Comparison of ENCODE assay signal across 16 mouse cellular contexts in genomic region chr5:108076241-108076640, GRCm38 (mm10). TPM values are rescaled to one million over a fixed set of nuclear protein-coding genes. Genes with fewer than 3 reads are reported as not detected.
DNase-seq lines count a peak whose midpoint lies in the region; TF ChIP-seq lines count a peak whose summit lies in the region.
"Had no signal": no experiment of that assay in that cellular context is flagged by ENCODE, and none has a peak within 500 bp of the region (broad histone marks: within the 10 kb centered on the region; RNA-seq: fewer than 3 reads in every experiment).

No protein-coding gene starts in this region.

- peak overlapping the region; percentile 100 for H3K27ac ChIP-seq in ES-Bruce4 (ENCODE audit: insufficient read depth, low read length)
- H3K27ac ChIP-seq: embryonic facial prominence, embryonic 13.5 days; forebrain, embryonic 12.5 days; hindbrain, embryonic 10.5 days; hindbrain, embryonic 14.5 days had no signal

- no peaks in the 10 kb centered on the region for H3K9me3 ChIP-seq in E14TG2a.4 (ENCODE audit: low read length)
- H3K9me3 ChIP-seq in ES-Bruce4 (replicated peaks; ENCODE audit: control insufficient read depth, insufficient read depth, low read length, poor library complexity, severe bottlenecking), result 0 out of 2 replicates have a peak, but pooled peaks cover 3% of the 10 kb centered on the region
- H3K9me3 ChIP-seq: embryonic facial prominence, embryonic 13.5 days; forebrain, embryonic 12.5 days; hindbrain, embryonic 10.5 days had no signal

- no peak for TF ChIP-seq EP300 in ES-Bruce4 (IDR thresholded peaks at IDR 0.05; ENCODE audit: insufficient read depth, low read depth, low read length)

- H3K9ac ChIP-seq in ES-Bruce4 (ENCODE audit: low read depth, poor library complexity, severe bottlenecking), result peak overlapping the region; percentile 52
- H3K9ac ChIP-seq: embryonic facial prominence, embryonic 13.5 days; forebrain, embryonic 12.5 days; heart, embryonic 12.5 days; hindbrain, embryonic 14.5 days had no signal

- TF ChIP-seq CTCF in E14TG2a.4 (conservative IDR thresholded peaks at IDR 0.05; ENCODE audit: low read length), result no peak
- TF ChIP-seq CTCF in ES-Bruce4 (IDR thresholded peaks at IDR 0.05; ENCODE audit: low read depth, low read length), result no peak

- H3K4me3 ChIP-seq in E14TG2a.4 (replicated peaks; ENCODE audit: low read length) (peak overlapping the region; percentile 68), ES-Bruce4 (ENCODE audit: low read depth, low read length) (no peak overlapping the region)
- H3K4me3 ChIP-seq: embryonic facial prominence, embryonic 13.5 days; forebrain, embryonic 12.5 days; heart, embryonic 12.5 days; hindbrain, embryonic 10.5 days had no signal

- DNase-seq in ZHBTc4 (ENCODE audit: low read depth, low spot score), result peak; percentile 74
- peak; percentile 3 for DNase-seq in splenic B cell, adult 2 months (ENCODE audit: low read depth, low spot score)
- DNase-seq in thymus, postnatal 0 days (ENCODE audit: low spot score), result no peak
- DNase-seq in right cerebral cortex, postnatal 14 days, result no peak
- DNase-seq: adrenal gland, postnatal 10 days; cerebellum, adult 11-12 months; cerebellum, adult 9-10 months; cerebellum, postnatal 36 days; gastrocnemius, postnatal 14 days had no signal

- TF ChIP-seq POLR2A in ES-Bruce4 (IDR thresholded peaks at IDR 0.05; ENCODE audit: insufficient read depth, low read length), result no peak

- H3K4me1 ChIP-seq in E14TG2a.4 (replicated peaks; ENCODE audit: low read depth, low read length), result peaks cover 81% of the 10 kb centered on the region
- H3K4me1 ChIP-seq in ES-Bruce4 (ENCODE audit: control insufficient read depth, insufficient read depth, low read length), result peaks cover 3% of the 10 kb centered on the region
- H3K4me1 ChIP-seq: embryonic facial prominence, embryonic 13.5 days; forebrain, embryonic 12.5 days; heart, embryonic 12.5 days; hindbrain, embryonic 10.5 days had no signal

- H3K36me3 ChIP-seq in E14TG2a.4 (ENCODE audit: insufficient read depth, low read length), result peaks cover 81% of the 10 kb centered on the region
- H3K36me3 ChIP-seq in ES-Bruce4 (ENCODE audit: control insufficient read depth, insufficient read depth, low read length, poor library complexity, severe bottlenecking), result peaks cover 55% of the 10 kb centered on the region
- H3K36me3 ChIP-seq in splenic B cell, adult 2 months (ENCODE audit: control insufficient read depth, insufficient read depth, low read length, poor library complexity, severe bottlenecking), result 0 out of 2 replicates have a peak, but pooled peaks cover 2% of the 10 kb centered on the region

- H3K27me3 ChIP-seq in E14TG2a.4 (ENCODE audit: insufficient read depth, low read length) (no peaks in the 10 kb centered on the region), ES-Bruce4 (ENCODE audit: control insufficient read depth, insufficient read depth, low read length, poor library complexity, severe bottlenecking) (no peaks in the 10 kb centered on the region)
- H3K27me3 ChIP-seq in splenic B cell, adult 2 months (ENCODE audit: control insufficient read depth, insufficient read depth, low read length, poor library complexity, severe bottlenecking), result no peaks in the 10 kb centered on the region
- H3K27me3 ChIP-seq: embryonic facial prominence, embryonic 13.5 days; forebrain, embryonic 12.5 days; heart, embryonic 12.5 days had no signal

RNA-seq across cellular contexts. Expression of gene Mtf2, which starts 10.8 kb away (rescaled TPM):
- polyA plus RNA-seq in ES-Bruce4 (2011; ENCODE audit: insufficient read depth, insufficient read length, low read depth, missing spikeins), result 216 and 257 TPM in 2 replicates
- polyA plus RNA-seq in thymus, postnatal 0 days (2015; fragmentation: Nextera tagmentation; extraction: Ambion mirVana), result 263 and 271 TPM in 2 replicates

RNA-seq across cellular contexts. Expression of gene Tmed5, which starts 56.2 kb away (rescaled TPM):
- polyA plus RNA-seq in ES-Bruce4 (2011; ENCODE audit: insufficient read depth, insufficient read length, low read depth, missing spikeins), result 34.3 and 37.0 TPM in 2 replicates
- polyA plus RNA-seq in thymus, postnatal 0 days (2015; fragmentation: Nextera tagmentation; extraction: Ambion mirVana), result 72.4 and 82.3 TPM in 2 replicates

RNA-seq across cellular contexts. Expression of gene Ccdc18, which starts 56.4 kb away (rescaled TPM):
- 45.3 and 50.2 TPM in 2 replicates for polyA plus RNA-seq in ES-Bruce4 (2011; ENCODE audit: insufficient read depth, insufficient read length, low read depth, missing spikeins)
- 18.7 and 21.0 TPM in 2 replicates for polyA plus RNA-seq in thymus, postnatal 0 days (2015; fragmentation: Nextera tagmentation; extraction: Ambion mirVana)

Comparison
In these comparisons a context has a peak if more than half of its experiments do, and no peak if none do; other contexts are left out.
1. DNase-seq: peak in ZHBTc4 (single experiment) and splenic B cell, adult 2 months (single experiment); none in thymus, postnatal 0 days (single experiment) and right cerebral cortex, postnatal 14 days (single experiment).